Mouse (Mus musculus): Measurements from ENCODE around the gene Jazf1.

- TF ChIP-seq CTCF (IDR thresholded peaks at IDR 0.05; ENCODE audit: extremely low read depth, insufficient read length, insufficient replicate concordance, low read depth, low read length) (no peak), POLR2A (IDR thresholded peaks at IDR 0.05; ENCODE audit: low read depth, low read length) (no peak)
These were observed 4.4 kb downstream of the Jazf1 start for GRCm38 (mm10) chr6:53064070-53064469.
